Mouse (Mus musculus): ENCODE measurements at regions not wholly inside any gene's neighbourhood (a gene's known extent, or its start where the extent isn't known, plus 50 kb on each side); places are given as distances from the start of the nearest gene placed in this dataset.
"Not testable (repeated sequence)": the region's sequence is repeated elsewhere in the genome, so short reads cannot be mapped to it uniquely, and the experiment has no call there.

GRCm38 (mm10) chr14:53039475-53039874 is 543.9 kb upstream of the Olfr1507 start:
- DNase-seq (ENCODE audit: extremely low spot score, low spot score) = not testable (repeated sequence)

- not testable (repeated sequence) for DNase-seq (ENCODE audit: extremely low spot score, low spot score)
Measured at GRCm38 (mm10) chr14:53034940-53035339, 539.4 kb upstream of the Olfr1507 start.

GRCm38 (mm10) chr14:53033221-53033620 is 537.7 kb upstream of the Olfr1507 start:
- DNase-seq (ENCODE audit: extremely low spot score, low spot score) = not testable (repeated sequence)

- DNase-seq (ENCODE audit: extremely low spot score, low spot score) = not testable (repeated sequence)
Measured at GRCm38 (mm10) chr14:53032498-53032897, 536.9 kb upstream of the Olfr1507 start.

GRCm38 (mm10) chr14:53030227-53030626 is 534.7 kb upstream of the Olfr1507 start:
- not testable (repeated sequence) for DNase-seq (ENCODE audit: extremely low spot score, low spot score)

GRCm38 (mm10) chr14:53026958-53027357 is 531.4 kb upstream of the Olfr1507 start:
- not testable (repeated sequence) for DNase-seq (ENCODE audit: extremely low spot score, low spot score)

GRCm38 (mm10) chr14:53020152-53020551 is 524.6 kb upstream of the Olfr1507 start:
- DNase-seq (ENCODE audit: extremely low spot score, low spot score) = not testable (repeated sequence)

- not testable (repeated sequence) for DNase-seq (ENCODE audit: extremely low spot score, low spot score)
Measured at GRCm38 (mm10) chr14:53007741-53008140, 512.2 kb upstream of the Olfr1507 start.

GRCm38 (mm10) chr14:53007323-53007722 is 511.8 kb upstream of the Olfr1507 start:
- DNase-seq (ENCODE audit: extremely low spot score, low spot score) = not testable (repeated sequence)

GRCm38 (mm10) chr14:53001289-53001688 is 505.7 kb upstream of the Olfr1507 start:
- not testable (repeated sequence) for DNase-seq (ENCODE audit: extremely low spot score, low spot score)

- not testable (repeated sequence) for DNase-seq (ENCODE audit: extremely low spot score, low spot score)
Measured at GRCm38 (mm10) chr14:52992106-52992760, 496.7 kb upstream of the Olfr1507 start.

- DNase-seq (ENCODE audit: extremely low spot score, low spot score) = not testable (repeated sequence)
Measured at GRCm38 (mm10) chr14:52991328-52991665, 495.7 kb upstream of the Olfr1507 start.

GRCm38 (mm10) chr14:52990569-52991327 is 495.2 kb upstream of the Olfr1507 start:
- DNase-seq (ENCODE audit: extremely low spot score, low spot score) = not testable (repeated sequence)

GRCm38 (mm10) chr14:52989940-52990339 is 494.4 kb upstream of the Olfr1507 start:
- not testable (repeated sequence) for DNase-seq (ENCODE audit: extremely low spot score, low spot score)

GRCm38 (mm10) chr14:52988563-52988962 is 493.0 kb upstream of the Olfr1507 start:
- DNase-seq (ENCODE audit: extremely low spot score, low spot score) = not testable (repeated sequence)

- DNase-seq (ENCODE audit: extremely low spot score, low spot score) = not testable (repeated sequence)
Measured at GRCm38 (mm10) chr14:52972207-52973003, 476.9 kb upstream of the Olfr1507 start.

GRCm38 (mm10) chr14:52962110-52962509 is 466.6 kb upstream of the Olfr1507 start:
- not testable (repeated sequence) for DNase-seq (ENCODE audit: extremely low spot score, low spot score)

- DNase-seq (ENCODE audit: extremely low spot score, low spot score) = not testable (repeated sequence)
Measured at GRCm38 (mm10) chr14:52956515-52956914, 461.0 kb upstream of the Olfr1507 start.

- DNase-seq (ENCODE audit: extremely low spot score, low spot score) = not testable (repeated sequence)
Measured at GRCm38 (mm10) chr14:52944925-52945324, 449.4 kb upstream of the Olfr1507 start.

GRCm38 (mm10) chr14:52942438-52942837 is 446.9 kb upstream of the Olfr1507 start:
- not testable (repeated sequence) for DNase-seq (ENCODE audit: extremely low spot score, low spot score)

GRCm38 (mm10) chr14:52941747-52942146 is 446.2 kb upstream of the Olfr1507 start:
- DNase-seq (ENCODE audit: extremely low spot score, low spot score) = not testable (repeated sequence)

- DNase-seq (ENCODE audit: extremely low spot score, low spot score) = not testable (repeated sequence)
Measured at GRCm38 (mm10) chr14:52920138-52920537, 424.6 kb upstream of the Olfr1507 start.
